Mouse (Mus musculus) thymus, postnatal 4 days (tissue): ENCODE data around the gene Arcn1.

Source experiments
- DNase-seq: peaks from one replicate; pipeline ENCODE4 v3.0.0; 2021

The Arcn1 gene

GRCm38 (mm10) chr9:44718937-44719631 is 48.6 kb downstream of the Arcn1 start:
- no peak for DNase-seq

GRCm38 (mm10) chr9:44717822-44718242 is 49.8 kb downstream of the Arcn1 start:
- peak; percentile 11 for DNase-seq

GRCm38 (mm10) chr9:44716997-44717821 is 50.4 kb downstream of the Arcn1 start:
- DNase-seq = peak; percentile 22

GRCm38 (mm10) chr9:44715705-44716362 is 51.8 kb downstream of the Arcn1 start:
- DNase-seq = no peak

GRCm38 (mm10) chr9:44715109-44715508 is 52.5 kb downstream of the Arcn1 start:
- DNase-seq = peak; percentile 11

GRCm38 (mm10) chr9:44713574-44713973 is 54.1 kb downstream of the Arcn1 start:
- no peak for DNase-seq

- DNase-seq = peak; percentile 10
Observed at GRCm38 (mm10) chr9:44713080-44713479, 54.6 kb downstream of the Arcn1 start.

- DNase-seq = no peak
Observed at GRCm38 (mm10) chr9:44711602-44712001, 56.0 kb downstream of the Arcn1 start.

GRCm38 (mm10) chr9:44710213-44710612 is 57.4 kb downstream of the Arcn1 start:
- DNase-seq = no peak

- peak; percentile 68 for DNase-seq
Observed at GRCm38 (mm10) chr9:44709600-44709999, 58.0 kb downstream of the Arcn1 start.

GRCm38 (mm10) chr9:44708925-44709324 is 58.7 kb downstream of the Arcn1 start:
- peak; percentile 15 for DNase-seq

- DNase-seq = peak; percentile 82
Observed at GRCm38 (mm10) chr9:44708429-44708765, 59.2 kb downstream of the Arcn1 start.

GRCm38 (mm10) chr9:44707749-44708428 is 59.8 kb downstream of the Arcn1 start:
- DNase-seq = no peak

- DNase-seq = no peak
Observed at GRCm38 (mm10) chr9:44699730-44700129, 67.9 kb downstream of the Arcn1 start.

GRCm38 (mm10) chr9:44699196-44699595 is 68.4 kb downstream of the Arcn1 start:
- no peak for DNase-seq

GRCm38 (mm10) chr9:44697866-44698265 is 69.8 kb downstream of the Arcn1 start:
- no peak for DNase-seq

- peak; percentile 21 for DNase-seq
Observed at GRCm38 (mm10) chr9:44693071-44693470, 74.6 kb downstream of the Arcn1 start.

GRCm38 (mm10) chr9:44691671-44692520 is 75.7 kb downstream of the Arcn1 start:
- peak; percentile 56 for DNase-seq
